Mouse (Mus musculus) retina, postnatal 7 days (tissue): Measurements from ENCODE around the gene Xpot.

Experiments
- DNase-seq: peaks from one replicate; pipeline ENCODE4 v3.0.0-alpha.2; 2012; ENCODE audit warnings: low read depth, low spot score

Xpot gene

DNA sequence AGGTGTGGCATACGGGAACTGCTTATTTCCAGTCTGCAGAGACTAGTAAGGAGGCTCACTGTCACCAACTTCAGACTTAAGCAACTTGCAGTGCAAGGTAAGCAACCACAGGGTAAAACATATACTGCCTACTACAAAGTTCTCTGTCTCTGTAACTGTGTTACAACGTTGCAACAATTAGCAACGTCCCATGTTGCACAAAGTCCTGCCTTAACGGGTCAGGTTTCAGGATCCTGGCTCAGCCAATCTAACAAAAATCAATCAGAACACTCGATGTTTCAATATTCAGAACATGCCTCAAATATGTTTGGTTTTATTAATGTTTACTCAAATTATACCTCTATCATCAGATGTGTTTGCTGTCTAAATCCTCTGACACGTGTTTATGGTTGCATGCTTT is 3.7 kb downstream of the Xpot start:
- no peak for DNase-seq

GRCm38 (mm10) chr10:121615935-121616334 is 10.2 kb downstream of the Xpot start:
- no peak for DNase-seq

- no peak for DNase-seq
Observed at GRCm38 (mm10) chr10:121615146-121615870, 10.8 kb downstream of the Xpot start.

DNA sequence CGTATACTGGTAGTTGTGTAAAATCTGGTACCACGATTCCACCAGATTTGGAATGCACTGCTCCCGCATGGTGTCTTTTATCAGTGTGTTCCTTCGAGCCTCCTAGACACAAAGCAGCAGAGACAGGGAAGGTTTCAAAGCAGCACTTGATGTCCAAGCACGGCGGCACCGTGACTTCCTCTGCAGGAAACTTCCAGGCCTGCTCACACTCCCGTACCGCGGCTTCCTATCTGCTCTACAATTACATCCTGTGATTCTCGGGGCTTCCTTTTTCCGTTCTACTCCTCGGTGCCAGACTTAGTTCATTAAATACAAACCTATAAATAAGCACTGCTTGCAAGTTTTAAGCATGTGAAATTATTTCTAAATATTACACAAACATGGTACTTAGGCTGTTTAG is 12.6 kb downstream of the Xpot start:
- no peak for DNase-seq

DNA sequence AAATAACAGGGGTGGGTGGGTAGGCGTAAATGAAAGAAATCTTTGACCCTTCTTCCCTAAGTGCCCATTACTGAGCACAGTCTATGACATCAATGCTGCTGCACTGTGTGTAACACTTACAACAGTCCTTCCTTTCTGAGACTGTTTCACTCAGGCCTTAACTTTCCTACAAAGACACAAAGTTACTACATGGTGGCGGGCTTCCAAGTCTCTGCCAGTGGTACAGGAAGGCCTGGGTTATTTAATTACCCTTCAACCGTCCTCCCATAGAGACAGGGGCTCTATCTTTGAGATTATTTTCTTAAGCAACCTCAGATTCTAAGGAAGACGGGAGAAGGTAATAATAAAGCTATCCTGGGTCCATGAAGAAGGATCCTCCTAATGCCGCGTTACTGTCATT is 13.7 kb downstream of the Xpot start:
- no peak for DNase-seq

GRCm38 (mm10) chr10:121611587-121611986 is 14.5 kb downstream of the Xpot start:
- no peak for DNase-seq

DNA sequence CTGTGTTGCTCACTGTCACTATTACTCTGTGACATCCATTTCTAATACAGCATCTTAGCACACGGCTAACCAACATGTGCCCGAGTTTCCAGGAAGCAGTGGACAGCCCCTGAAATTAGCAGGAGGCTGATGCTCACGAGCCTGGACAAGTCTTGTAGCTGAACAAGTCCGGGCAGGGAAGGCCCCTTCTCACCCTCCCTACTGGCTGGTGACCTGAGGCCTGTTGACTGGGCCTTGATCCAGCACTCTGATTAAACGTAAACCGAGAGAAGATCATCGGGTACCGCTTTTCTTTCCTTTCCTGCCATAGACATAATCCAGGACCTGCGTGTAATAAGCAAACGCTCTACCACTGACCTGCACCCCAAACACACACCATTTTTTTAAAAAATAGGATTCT is 18.0 kb downstream of the Xpot start:
- no peak for DNase-seq

GRCm38 (mm10) chr10:121604632-121605344 is 21.3 kb downstream of the Xpot start:
- DNase-seq: no peak

- no peak for DNase-seq
Observed at GRCm38 (mm10) chr10:121603556-121603955, 22.6 kb downstream of the Xpot start.

DNA sequence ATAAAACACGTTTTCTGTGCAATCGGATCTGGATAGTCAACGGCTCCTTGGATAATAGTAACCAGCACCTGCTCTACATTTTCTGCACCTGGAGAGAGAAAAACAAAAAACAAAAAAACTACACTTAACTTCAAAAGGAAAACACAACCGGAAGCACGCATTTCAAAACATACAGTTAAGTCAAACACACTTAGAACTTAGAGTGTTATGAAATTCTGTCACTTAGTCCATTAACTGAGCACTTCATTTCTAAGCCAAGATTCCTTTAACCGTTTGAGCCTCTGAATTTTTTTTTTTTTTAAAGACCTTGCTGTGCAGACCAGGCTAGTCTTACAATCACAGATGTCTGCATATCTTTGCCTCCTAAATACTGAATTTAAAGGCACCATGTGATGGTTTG is 24.9 kb downstream of the Xpot start:
- DNase-seq: no peak

DNA sequence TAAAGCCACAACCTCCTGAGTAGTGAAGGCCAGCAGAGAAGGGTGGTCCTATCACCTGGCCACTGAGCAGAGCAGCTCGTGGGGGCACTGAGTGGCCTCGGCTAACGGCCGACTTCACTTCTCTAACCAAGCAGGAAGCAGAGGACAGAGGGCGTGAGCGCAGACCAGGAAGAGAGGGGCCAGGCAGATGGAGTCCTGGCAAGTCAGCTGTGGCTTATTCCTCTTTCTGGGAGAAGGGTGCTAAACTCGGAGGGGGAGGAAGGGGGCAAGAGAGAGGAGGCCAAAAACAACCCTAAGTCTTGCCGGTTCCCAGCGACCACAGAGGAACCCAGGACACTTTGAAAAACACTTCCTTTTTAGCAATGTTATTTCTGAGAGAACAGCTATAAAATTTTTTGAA is 29.6 kb downstream of the Xpot start:
- no peak for DNase-seq

DNA sequence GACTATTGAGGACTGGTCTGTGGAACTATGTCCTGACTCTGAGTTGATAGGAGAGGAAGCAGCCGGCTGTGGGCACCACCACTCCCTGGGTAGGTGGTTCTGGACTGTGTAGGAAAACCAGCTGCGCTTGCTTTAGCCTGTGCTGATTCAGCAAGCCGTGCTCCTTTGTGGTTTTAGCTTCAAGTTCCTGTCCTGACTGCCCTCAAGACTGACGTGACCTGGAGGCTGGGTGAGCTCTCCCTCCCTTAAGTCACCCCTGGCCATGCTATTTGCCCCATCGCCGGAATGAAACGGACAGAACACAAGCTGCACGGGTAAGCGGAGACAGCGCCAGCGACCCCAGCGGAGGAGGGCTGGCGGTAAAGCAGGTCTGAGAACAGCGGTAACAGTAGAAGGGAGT is 35.0 kb downstream of the Xpot start:
- DNase-seq: no peak

DNA sequence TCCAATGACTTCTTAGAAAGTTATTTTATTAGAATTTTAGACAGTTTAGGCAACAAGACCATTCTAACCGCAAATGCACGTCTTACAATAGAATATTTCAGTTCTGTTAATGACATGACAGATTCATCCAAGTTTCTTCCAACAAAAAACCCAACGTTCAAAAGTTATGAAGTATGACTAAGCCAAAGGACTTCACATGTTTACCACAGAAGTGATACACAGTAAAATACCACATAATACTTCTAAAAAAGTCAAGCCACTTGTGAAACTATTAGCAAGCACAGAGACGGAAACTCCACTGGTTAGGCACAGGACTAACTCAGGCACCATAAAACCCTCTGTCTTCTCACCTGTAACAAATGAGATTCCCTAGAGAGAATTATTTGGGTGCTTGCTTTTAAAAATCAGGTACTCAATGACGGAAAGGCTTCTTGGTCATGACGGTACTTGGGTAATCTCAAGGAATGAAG is 38.7 kb downstream of the Xpot start:
- no peak for DNase-seq

DNA sequence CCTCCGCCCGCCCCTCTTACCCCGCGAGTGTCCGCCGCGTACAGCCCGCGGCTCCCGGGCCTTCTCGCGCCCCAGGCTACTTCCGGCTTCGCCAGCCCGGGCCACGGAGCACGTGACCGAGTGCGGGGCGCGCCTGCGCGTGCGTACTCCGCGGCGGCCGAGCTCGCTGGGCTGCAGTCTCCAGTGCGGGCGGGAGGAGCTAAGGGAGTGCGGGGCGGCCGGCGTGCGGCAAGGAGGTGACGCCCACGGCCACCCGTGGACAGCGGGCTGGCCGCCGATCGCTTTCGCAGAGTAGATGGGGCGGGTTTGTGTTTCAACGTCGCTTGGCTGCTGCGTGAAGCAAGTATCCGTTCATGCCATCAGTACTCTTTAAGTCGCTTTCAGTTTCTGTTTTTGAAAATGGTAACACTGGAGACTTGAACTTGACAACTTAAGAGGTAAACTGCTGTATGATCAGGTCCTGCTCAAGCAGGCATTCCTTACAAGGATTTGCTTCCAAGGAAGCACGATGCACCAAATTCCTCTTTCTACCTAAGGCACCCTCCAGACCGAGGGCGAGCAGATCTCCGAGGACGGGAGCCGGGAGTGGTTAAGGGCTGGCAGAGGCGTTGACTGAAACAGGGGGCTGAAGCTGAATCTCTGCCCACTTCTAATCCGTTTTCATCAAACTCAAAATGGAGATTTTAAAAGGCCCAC is 39.3 kb downstream of the Xpot start, which contains the start of gene Tbk1:
Tbk1 (minus strand) TSS at position 113 of the 696 bp plus-strand sequence.
- DNase-seq: peak; percentile 86

GRCm38 (mm10) chr10:121585791-121586642 is 40.1 kb downstream of the Xpot start:
- peak; percentile 8 for DNase-seq

DNA sequence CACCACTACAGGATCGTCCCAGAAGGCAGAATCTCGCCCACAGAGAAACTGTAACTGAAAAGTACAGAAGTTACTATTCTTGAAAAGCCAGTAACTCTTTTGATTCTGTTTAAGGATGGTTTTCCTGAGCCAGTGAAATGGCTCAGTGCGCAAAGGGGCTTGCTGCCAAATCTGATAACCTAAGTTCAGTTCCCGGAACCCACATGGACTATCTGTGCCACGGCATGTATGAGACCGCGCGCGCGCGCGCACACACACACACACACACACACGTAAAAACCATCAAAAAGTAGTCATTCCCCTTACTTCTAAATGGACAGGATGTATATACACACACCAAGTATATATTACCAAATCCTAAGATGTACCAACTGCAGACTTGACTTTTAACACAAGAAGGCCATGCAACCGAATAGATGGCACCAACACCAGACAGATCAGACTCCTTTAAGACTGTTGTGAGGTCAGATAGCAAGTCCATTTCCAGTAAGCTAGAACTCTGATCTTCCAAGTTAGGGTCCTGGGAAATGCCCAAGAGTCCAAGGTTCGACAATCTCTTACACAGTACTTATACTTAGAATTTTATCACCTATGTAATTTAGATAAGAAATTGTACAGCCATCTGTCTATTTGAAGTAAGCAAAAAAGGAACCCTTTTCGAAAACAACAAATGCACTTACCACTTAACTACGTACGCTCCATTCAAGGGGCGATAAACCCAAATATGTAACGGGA is 40.9 kb downstream of the Xpot start:
- DNase-seq: no peak

- no peak for DNase-seq
Observed at GRCm38 (mm10) chr10:121584033-121584432, 42.1 kb downstream of the Xpot start.

GRCm38 (mm10) chr10:121583016-121583415 is 43.1 kb downstream of the Xpot start:
- DNase-seq: no peak

DNA sequence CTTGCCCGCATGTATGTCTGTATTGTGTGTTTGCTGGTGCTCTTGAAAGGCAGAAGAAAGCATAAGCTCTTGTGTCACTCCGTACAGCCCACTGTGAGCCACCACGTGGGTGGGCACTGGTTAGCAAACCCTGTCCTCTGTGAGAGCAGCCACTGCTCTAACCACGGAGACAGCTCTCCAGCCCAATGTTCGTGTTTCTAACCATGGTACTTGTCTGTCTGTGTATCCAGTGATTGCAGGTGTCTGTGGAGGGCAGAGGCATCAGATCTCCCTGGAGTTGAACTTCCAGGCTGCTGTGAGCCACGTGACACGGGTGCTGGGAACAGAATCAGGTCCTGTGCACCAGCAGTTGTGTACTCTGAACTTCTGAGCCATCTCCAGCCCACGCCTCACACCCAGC is 43.8 kb downstream of the Xpot start:
- DNase-seq: no peak

- no peak for DNase-seq
Observed at GRCm38 (mm10) chr10:121581405-121581804, 44.7 kb downstream of the Xpot start.

- DNase-seq: no peak
Observed at GRCm38 (mm10) chr10:121580381-121580780, 45.8 kb downstream of the Xpot start.
